Mouse (Mus musculus): ENCODE measurements around the gene Cnot8. TPM values are rescaled to one million over a fixed set of nuclear protein-coding genes. Genes with fewer than 3 reads are reported as not detected.
"Not testable (repeated sequence)": the region's sequence is repeated elsewhere in the genome, so short reads cannot be mapped to it uniquely, and the experiment has no call there.

Gene Cnot8
- 78.3 and 79.4 TPM in 2 replicates for polyA plus RNA-seq (2015; fragmentation: Nextera tagmentation; extraction: Ambion mirVana)

DNA sequence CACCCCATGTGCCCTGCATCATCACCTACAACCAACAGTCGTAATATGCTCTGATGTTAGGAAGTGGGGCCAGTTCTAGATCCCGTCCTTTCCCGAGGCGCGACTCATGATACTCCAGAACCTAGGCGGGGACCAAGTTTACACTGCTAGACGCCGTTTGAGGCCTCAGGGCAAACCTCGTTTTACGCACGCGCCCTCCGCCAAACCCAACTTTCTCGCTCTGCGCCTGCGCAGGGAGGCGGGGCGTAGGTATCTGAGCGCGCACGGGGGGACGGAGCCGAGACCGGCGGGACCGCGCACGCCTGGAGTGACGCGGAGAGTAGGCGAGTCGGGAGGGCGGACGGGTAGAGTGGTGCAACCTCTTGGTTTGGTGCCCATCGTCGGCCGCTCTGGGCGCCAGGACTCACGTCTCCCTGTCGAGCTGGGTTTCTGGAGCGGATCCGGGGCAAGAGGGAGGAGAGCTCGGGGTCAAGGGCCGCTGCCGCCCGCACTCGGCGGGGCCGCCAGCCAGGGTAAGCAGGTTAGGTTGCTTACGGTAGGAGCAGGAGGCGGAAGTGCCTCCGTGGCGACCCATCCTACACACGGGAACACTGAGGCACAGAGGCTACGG, at the start of gene Cnot8:
TSS of gene Cnot8 (plus strand) at position 457 of the 610 bp plus-strand sequence.
- H3K9me3 ChIP-seq, result no peaks in the 10 kb centered on the region
- H3K4me1 ChIP-seq (replicated peaks), result peaks cover 11% of the 10 kb centered on the region
- peak within 1 kb of the TSS; percentile 94 for H3K9ac ChIP-seq
- peak; percentile 98 for ATAC-seq
- 0 out of 2 replicates have a peak, but pooled peaks cover 5% of the 10 kb centered on the region for H3K36me3 ChIP-seq
- peak within 1 kb of the TSS; percentile 72 for H3K4me2 ChIP-seq (replicated peaks)
- under 1% methylated on average over 54 of the region's 55 CpGs for WGBS
- H3K27me3 ChIP-seq (replicated peaks), result no peaks in the 10 kb centered on the region
- peak within 1 kb of the TSS; percentile 95 for H3K27ac ChIP-seq
- peak within 1 kb of the TSS; percentile 97 for H3K4me3 ChIP-seq (replicated peaks)

DNA sequence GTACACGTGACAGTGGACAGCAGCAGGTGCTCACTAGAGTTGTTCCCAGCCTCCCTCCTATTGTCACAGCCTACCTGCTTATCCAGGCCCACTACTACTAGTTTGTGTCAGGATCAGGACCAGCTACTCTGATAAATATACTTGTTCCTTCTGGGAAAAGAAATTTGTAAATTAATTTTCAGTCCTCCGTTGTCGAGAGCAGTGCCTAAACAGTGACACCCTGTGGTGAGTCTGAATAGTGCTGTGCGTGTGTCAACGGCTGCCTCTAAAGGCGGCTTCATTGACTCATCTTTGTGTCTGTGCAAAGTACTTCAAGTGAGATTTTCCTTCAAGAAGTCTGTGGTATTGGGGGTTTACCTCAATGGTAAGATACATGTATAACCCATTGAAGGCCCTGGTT, 46.5 kb upstream of the Cnot8 start:
- H3K4me1 ChIP-seq (replicated peaks), result no peaks in the 10 kb centered on the region
- WGBS, result 50% methylated on average over 6 of the region's 6 CpGs
- H3K27me3 ChIP-seq (replicated peaks), result no peaks in the 10 kb centered on the region
- peaks cover 34% of the 10 kb centered on the region for H3K36me3 ChIP-seq
- no peak overlapping the region for H3K27ac ChIP-seq
- no peak overlapping the region for H3K9ac ChIP-seq
- no peak; the same call in 1 of the 2 replicates for ATAC-seq
- no peak overlapping the region for H3K4me3 ChIP-seq (replicated peaks)
- H3K9me3 ChIP-seq, result no peaks in the 10 kb centered on the region
- no peak overlapping the region for H3K4me2 ChIP-seq (replicated peaks)

DNA sequence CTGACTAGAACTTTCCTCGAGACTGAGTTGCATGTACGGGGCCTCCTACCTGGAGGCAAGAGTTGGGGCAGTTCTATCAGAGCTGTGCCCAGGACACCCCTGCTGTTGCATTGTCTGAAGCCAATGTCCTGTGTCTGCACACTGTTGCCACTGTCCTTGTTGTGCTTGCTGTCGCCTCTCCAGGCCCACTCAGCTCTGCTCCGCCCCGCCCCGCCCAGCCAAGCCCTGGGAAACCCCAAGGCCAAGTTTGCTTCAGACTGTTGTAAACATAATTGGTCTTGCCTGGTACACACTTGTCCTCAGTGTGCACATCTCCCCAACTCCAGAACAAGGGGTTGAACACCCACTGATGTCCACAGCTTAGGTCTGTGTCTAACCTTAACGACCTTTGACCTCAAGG, 44.2 kb upstream of the Cnot8 start:
- peak; percentile 53 for ATAC-seq
- not testable (repeated sequence) for H3K27ac ChIP-seq; H3K4me2 ChIP-seq (replicated peaks); H3K9ac ChIP-seq; H3K9me3 ChIP-seq; H3K4me1 ChIP-seq (replicated peaks); H3K4me3 ChIP-seq (replicated peaks); H3K27me3 ChIP-seq (replicated peaks)
- 85% methylated on average over 7 of the region's 7 CpGs for WGBS
- H3K36me3 ChIP-seq, result peaks cover 29% of the 10 kb centered on the region

GRCm38 (mm10) chr11:58061218-58061617, 42.7 kb upstream of the Cnot8 start:
- not testable (repeated sequence) for H3K4me3 ChIP-seq (replicated peaks); H3K4me2 ChIP-seq (replicated peaks); H3K9me3 ChIP-seq; H3K27ac ChIP-seq; H3K9ac ChIP-seq; H3K27me3 ChIP-seq (replicated peaks); ATAC-seq; H3K4me1 ChIP-seq (replicated peaks)
- H3K36me3 ChIP-seq, result peaks cover 21% of the 10 kb centered on the region
- WGBS, result 93% methylated on average over 4 of the region's 4 CpGs

GRCm38 (mm10) chr11:58062586-58062985, 41.4 kb upstream of the Cnot8 start:
- H3K9me3 ChIP-seq, result no peaks in the 10 kb centered on the region
- H3K9ac ChIP-seq, result no peak overlapping the region
- no peaks in the 10 kb centered on the region for H3K27me3 ChIP-seq (replicated peaks)
- no peak overlapping the region for H3K27ac ChIP-seq
- no peak overlapping the region for H3K4me3 ChIP-seq (replicated peaks)
- no peak for ATAC-seq
- 88% methylated on average over 4 of the region's 4 CpGs for WGBS
- peaks cover 7% of the 10 kb centered on the region for H3K4me1 ChIP-seq (replicated peaks)
- H3K36me3 ChIP-seq, result peaks cover 21% of the 10 kb centered on the region
- no peak overlapping the region for H3K4me2 ChIP-seq (replicated peaks)

GRCm38 (mm10) chr11:58065025-58065424, 38.9 kb upstream of the Cnot8 start:
- Histone ChIP-seq H3K4me1 (replicated peaks) (peaks cover 18% of the 10 kb centered on the region), H3K9ac (no peak overlapping the region), H3K4me2 (replicated peaks) (no peak overlapping the region), H3K27ac (no peak overlapping the region), H3K9me3 (no peaks in the 10 kb centered on the region), H3K4me3 (replicated peaks) (no peak overlapping the region), H3K27me3 (replicated peaks) (no peaks in the 10 kb centered on the region), H3K36me3 (peaks cover 5% of the 10 kb centered on the region)
- no peak for ATAC-seq
- 92% methylated on average over 4 of the region's 4 CpGs for WGBS

DNA sequence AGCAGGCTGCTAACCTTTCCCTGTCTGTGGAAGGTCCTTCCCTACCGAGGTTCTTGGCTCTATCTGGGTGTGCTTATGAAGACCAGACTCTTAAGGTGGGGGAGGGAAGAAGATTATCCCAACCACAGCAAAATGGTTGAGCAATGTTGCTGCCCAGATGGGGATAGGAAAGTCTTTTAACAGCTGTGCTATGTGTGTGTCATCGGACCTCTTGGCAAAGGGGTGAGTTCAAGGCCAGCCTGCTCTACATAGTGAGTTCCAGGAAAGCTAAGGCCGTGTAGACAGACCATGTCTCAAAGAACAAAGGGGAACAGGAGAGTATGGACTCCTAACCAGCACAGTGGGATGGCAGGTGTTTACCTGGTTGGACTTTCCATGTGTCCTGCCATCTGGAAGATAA, 31.0 kb upstream of the Cnot8 start:
- no peak overlapping the region for H3K4me3 ChIP-seq (replicated peaks)
- H3K4me1 ChIP-seq (replicated peaks), result peaks cover 7% of the 10 kb centered on the region
- no peak overlapping the region for H3K9ac ChIP-seq
- no peaks in the 10 kb centered on the region for H3K27me3 ChIP-seq (replicated peaks)
- WGBS, result 71% methylated on average over 3 of the region's 3 CpGs
- H3K4me2 ChIP-seq (replicated peaks), result no peak overlapping the region
- no peaks in the 10 kb centered on the region for H3K9me3 ChIP-seq
- no peak for ATAC-seq
- no peaks in the 10 kb centered on the region for H3K36me3 ChIP-seq
- H3K27ac ChIP-seq, result no peak overlapping the region

GRCm38 (mm10) chr11:58077270-58077669, 26.7 kb upstream of the Cnot8 start:
- WGBS, result 61% methylated on average over 4 of the region's 4 CpGs
- no peak overlapping the region for H3K9ac ChIP-seq
- no peak overlapping the region for H3K4me3 ChIP-seq (replicated peaks)
- H3K4me2 ChIP-seq (replicated peaks), result no peak overlapping the region
- no peaks in the 10 kb centered on the region for H3K4me1 ChIP-seq (replicated peaks)
- no peaks in the 10 kb centered on the region for H3K36me3 ChIP-seq
- no peaks in the 10 kb centered on the region for H3K9me3 ChIP-seq
- no peak overlapping the region for H3K27ac ChIP-seq
- H3K27me3 ChIP-seq (replicated peaks), result no peaks in the 10 kb centered on the region
- no peak for ATAC-seq

- Histone ChIP-seq H3K4me1 (replicated peaks) (no peaks in the 10 kb centered on the region), H3K4me3 (replicated peaks) (no peak overlapping the region), H3K9me3 (no peaks in the 10 kb centered on the region), H3K9ac (no peak overlapping the region), H3K36me3 (no peaks in the 10 kb centered on the region), H3K27me3 (replicated peaks) (no peaks in the 10 kb centered on the region), H3K27ac (no peak overlapping the region), H3K4me2 (replicated peaks) (no peak overlapping the region)
- WGBS, result 88% methylated on average over 6 of the region's 6 CpGs
- ATAC-seq, result no peak
These were observed 22.2 kb upstream of the Cnot8 start for GRCm38 (mm10) chr11:58081716-58082115.

- H3K4me1 ChIP-seq (replicated peaks), result peaks cover 8% of the 10 kb centered on the region
- ATAC-seq, result no peak
These were observed 11.4 kb upstream of the Cnot8 start for GRCm38 (mm10) chr11:58092541-58092940.

DNA sequence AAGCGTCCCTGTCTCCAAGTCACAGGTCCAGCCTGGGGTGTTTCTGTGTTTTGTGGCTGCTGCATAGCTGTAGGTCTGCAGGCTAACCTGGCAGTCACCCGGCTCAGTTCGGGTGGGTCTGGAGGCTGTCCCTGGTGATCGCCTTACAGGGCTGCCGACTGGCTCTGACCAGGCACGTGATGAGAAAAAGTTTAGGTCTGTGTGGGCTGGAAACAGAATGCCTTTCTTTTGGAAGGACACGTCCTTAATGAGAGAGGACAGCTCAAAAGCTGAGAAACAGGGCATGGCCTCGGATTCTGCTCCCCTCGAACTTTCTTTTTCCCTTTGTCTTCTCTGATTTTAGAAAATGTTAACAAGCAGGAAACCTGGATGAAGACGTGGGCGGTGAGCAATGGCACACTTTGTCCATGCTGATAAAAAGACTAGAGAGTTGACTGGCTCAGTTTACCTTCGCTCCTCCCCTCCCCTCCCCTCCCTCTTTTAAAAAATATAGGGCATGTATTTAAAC, 10.9 kb upstream of the Cnot8 start, which contains the start of gene Gm12248:
TSS of gene Gm12248 (minus strand) at position 114 of the 508 bp plus-strand sequence.
- no peaks in the 10 kb centered on the region for H3K36me3 ChIP-seq
- H3K4me1 ChIP-seq (replicated peaks), result peaks cover 8% of the 10 kb centered on the region
- peak within 1 kb of the TSS; percentile 11 for H3K4me3 ChIP-seq (replicated peaks)
- H3K9ac ChIP-seq, result peak within 1 kb of the TSS; percentile 13; the same call in 1 of the 2 replicates
- H3K4me2 ChIP-seq (replicated peaks), result peak within 1 kb of the TSS; percentile 56
- no peaks in the 10 kb centered on the region for H3K27me3 ChIP-seq (replicated peaks)
- peak; percentile 59 for ATAC-seq
- WGBS, result 18% methylated on average over 12 of the region's 12 CpGs
- no peaks in the 10 kb centered on the region for H3K9me3 ChIP-seq
- H3K27ac ChIP-seq, result no peak within 1 kb of the TSS

More at GRCm38 (mm10) chr11:58092541-58092940, 11.4 kb upstream of the Cnot8 start:
- Histone ChIP-seq H3K4me2 (replicated peaks) (peak overlapping the region; percentile 56), H3K27me3 (replicated peaks) (no peaks in the 10 kb centered on the region), H3K9ac (peak overlapping the region; percentile 13; the same call in 1 of the 2 replicates), H3K36me3 (no peaks in the 10 kb centered on the region), H3K4me3 (replicated peaks) (peak overlapping the region; percentile 11; the same call in 1 of the 2 replicates), H3K27ac (no peak overlapping the region), H3K9me3 (no peaks in the 10 kb centered on the region)
- WGBS, result 55% methylated on average over 4 of the region's 4 CpGs

DNA sequence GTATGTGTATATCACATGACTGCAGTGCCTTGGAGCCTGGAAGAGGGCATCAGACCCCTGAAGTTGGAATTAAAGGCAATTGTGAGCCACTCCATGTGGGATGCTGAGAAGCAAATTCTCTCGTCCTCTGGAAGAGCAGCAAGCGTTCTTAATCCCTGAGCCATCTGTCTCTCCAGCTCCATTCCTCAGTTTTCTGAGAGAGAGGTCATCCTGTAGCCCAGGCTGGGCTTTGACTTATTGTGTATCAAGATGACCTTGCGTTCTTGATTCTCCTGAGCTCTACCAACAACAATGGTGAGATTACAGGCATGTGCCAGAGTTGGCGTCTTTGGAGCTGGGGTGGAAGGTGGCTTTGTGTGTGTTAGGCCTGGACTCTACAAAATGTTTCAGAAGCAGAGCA, 9.2 kb upstream of the Cnot8 start:
- Histone ChIP-seq H3K27me3 (replicated peaks) (no peaks in the 10 kb centered on the region), H3K9me3 (no peaks in the 10 kb centered on the region), H3K4me1 (replicated peaks) (peaks cover 8% of the 10 kb centered on the region), H3K4me3 (replicated peaks) (no peak overlapping the region), H3K9ac (no peak overlapping the region), H3K4me2 (replicated peaks) (no peak overlapping the region), H3K36me3 (no peaks in the 10 kb centered on the region), H3K27ac (no peak overlapping the region)
- WGBS, result 87% methylated on average over 4 of the region's 4 CpGs
- no peak for ATAC-seq

GRCm38 (mm10) chr11:58095561-58095960, 8.4 kb upstream of the Cnot8 start:
- H3K4me3 ChIP-seq (replicated peaks), result no peak overlapping the region
- no peaks in the 10 kb centered on the region for H3K9me3 ChIP-seq
- no peak overlapping the region for H3K4me2 ChIP-seq (replicated peaks)
- peaks cover 8% of the 10 kb centered on the region for H3K4me1 ChIP-seq (replicated peaks)
- no peaks in the 10 kb centered on the region for H3K27me3 ChIP-seq (replicated peaks)
- no peak overlapping the region for H3K9ac ChIP-seq
- WGBS, result 90% methylated on average over 1 of the region's 1 CpGs
- no peaks in the 10 kb centered on the region for H3K36me3 ChIP-seq
- no peak overlapping the region for H3K27ac ChIP-seq
- no peak for ATAC-seq

Data from intestine, embryonic 15.5 days (tissue).